Mouse (Mus musculus) heart, postnatal 36 days (tissue): ENCODE data around the gene Mapt. TPM values are rescaled to one million over a fixed set of nuclear protein-coding genes. Genes with fewer than 3 reads are reported as not detected.

Experiments used
- DNase-seq, 2 experiments: peaks; one replicate each; pipeline ENCODE4 v3.0.0; 2021 to 2022
- intact Hi-C: fragments of 180-260 bp; cut with DNase I; formaldehyde crosslinking; loops from one replicate; pipeline ENCODE4 v1.15.1; 2025
- microRNA-seq, 2 experiments: library from miRNA; unstranded; fragments of <30 nt; microRNA quantifications; one replicate each; pipeline ENCODE4 v1.2.0; 2021; ENCODE audit warnings: borderline number of aligned reads in 2 of 2
- total RNA-seq, 2 experiments: library from RNA; stranded (reverse); gene quantifications; 2 replicates each; pipeline ENCODE4 v1.2.3; 2021

Mapt gene
- total RNA-seq, 2 experiments from 2014 or later = 79.5 to 92.6 TPM

- intact Hi-C loops = no loop called here
Observed at GRCm38 (mm10) chr11:104362704-104363103, 131.5 kb downstream of the Mapt start.

GRCm38 (mm10) chr11:104363823-104364600 lies 132.8 kb downstream of the Mapt start:
- DNase-seq = no peak

More at GRCm38 (mm10) chr11:104362704-104363103, 131.5 kb downstream of the Mapt start:
- DNase-seq = no peak

GRCm38 (mm10) chr11:104367486-104368190 lies 136.4 kb downstream of the Mapt start:
- DNase-seq = no peak

More at GRCm38 (mm10) chr11:104363823-104364600, 132.8 kb downstream of the Mapt start:
- intact Hi-C loops = no loop called here

GRCm38 (mm10) chr11:104376291-104376690 lies 145.1 kb downstream of the Mapt start:
- intact Hi-C loops = loop anchor here (5.0 kb wide), 1 partner anchor 86 kb away; no protein-coding TSS in a partner anchor

More at GRCm38 (mm10) chr11:104367486-104368190, 136.4 kb downstream of the Mapt start:
- intact Hi-C loops = no loop called here

GRCm38 (mm10) chr11:104379635-104380034 lies 148.4 kb downstream of the Mapt start:
- no peak for DNase-seq
- intact Hi-C loops = loop anchor here (5.0 kb wide), 1 partner anchor 83 kb away; no protein-coding TSS in a partner anchor

More at GRCm38 (mm10) chr11:104376291-104376690, 145.1 kb downstream of the Mapt start:
- no peak for DNase-seq

Small RNA genes lying within 50 kb of the gene (microRNA-seq; reads per million reads assigned to microRNA genes)
- 0 reads per million in 2 experiments for gene Gm47310

Other genes starting within 250 kb of the Mapt start
- not detected for gene Crhr1, start 98.5 kb upstream of the Mapt start, total RNA-seq
- gene Sppl2c, start 45.1 kb upstream of the Mapt start, total RNA-seq = not detected
- 10 to 100 TPM; 27.6 to 31.7 TPM for gene Kansl1, start 237.5 kb downstream of the Mapt start, total RNA-seq